Mouse (Mus musculus): ENCODE measurements at regions not wholly inside any gene's neighbourhood (a gene's known extent, or its start where the extent isn't known, plus 50 kb on each side); places are given as distances from the start of the nearest gene placed in this dataset.
A peak's percentile ranks its signal among the peaks of the same experiment; 100 is the strongest.

- intact Hi-C loops (cut with DNase I), result loop anchor here (2.0 to 5.0 kb wide), 3 partner anchors 147 to 767 kb away; no protein-coding TSS in a partner anchor
- DNase-seq (ENCODE audit: low spot score in 2 of 2), result peak; percentile 55 to 81
These were observed 161.1 kb downstream of the March11 start for GRCm38 (mm10) chr15:26469901-26470383.

- intact Hi-C loops (cut with DNase I), result no loop called here
These were observed 178.5 kb downstream of the March11 start for GRCm38 (mm10) chr15:26487378-26487777.

More at GRCm38 (mm10) chr15:26487378-26487777, 178.5 kb downstream of the March11 start:
- DNase-seq (ENCODE audit: low spot score in 2 of 2), result no peak
